Mouse (Mus musculus) forebrain, embryonic 12.5 days (tissue): Measurements from ENCODE around the gene Olfr652. TPM values are rescaled to one million over a fixed set of nuclear protein-coding genes. Genes with fewer than 3 reads are reported as not detected.

ENCODE experiments used
- ATAC-seq: fragments of 200-750 bp; cut with Nextera tagmentation; 2 replicates; pipeline ENCODE4 v1.8.0; 2017; ENCODE audit warnings: moderate TSS enrichment; ENCODE audit not compliant: low FRiP score
- H3K27ac ChIP-seq: fragments of 300-500 bp; sonication (generic); 2 replicates; pipeline ENCODE4 v1.5.1; 2016; ENCODE audit warnings: mild to moderate bottlenecking
- H3K27me3 ChIP-seq: fragments of 300-500 bp; sonication (generic); 2 replicates; pipeline ENCODE4 v1.6.1; 2016; ENCODE audit warnings: mild to moderate bottlenecking
- H3K36me3 ChIP-seq: fragments of 300-500 bp; sonication (generic); replicated peaks from 2 replicates; pipeline ENCODE4 v1.6.1; 2016; ENCODE audit warnings: mild to moderate bottlenecking
- H3K4me1 ChIP-seq: fragments of 300-500 bp; sonication (generic); 2 replicates; pipeline ENCODE4 v1.6.1; 2016
- H3K4me2 ChIP-seq: fragments of 300-500 bp; sonication (generic); 2 replicates; pipeline ENCODE4 v1.6.1; 2016; ENCODE audit warnings: mild to moderate bottlenecking, moderate library complexity
- H3K4me3 ChIP-seq: fragments of 300-500 bp; sonication (generic); replicated peaks from 2 replicates; pipeline ENCODE4 v1.5.1; 2016; ENCODE audit warnings: mild to moderate bottlenecking
- H3K9ac ChIP-seq: fragments of 300-500 bp; sonication (generic); 2 replicates; pipeline ENCODE4 v1.6.1; 2016; ENCODE audit warnings: mild to moderate bottlenecking
- H3K9me3 ChIP-seq: fragments of 300-500 bp; sonication (generic); 2 replicates; pipeline ENCODE4 v1.6.1; 2016
- WGBS: fragments of 180-500 bp; shearing (Covaris S2); methylation state at CpG from one replicate; pipeline ENCODE4 v1.1.7; 2016; 5-methylcytosine and 5-hydroxymethylcytosine counted together
- polyA plus RNA-seq: library from polyadenylated mRNA; unstranded; fragments of >200 nt; fragmentation: Nextera tagmentation; extraction: Ambion mirVana; gene quantifications from 2 replicates; pipeline ENCODE4 v1.2.1, GENCODE M21; 2016

The Olfr652 gene
- not detected in 2 replicates for polyA plus RNA-seq

DNA sequence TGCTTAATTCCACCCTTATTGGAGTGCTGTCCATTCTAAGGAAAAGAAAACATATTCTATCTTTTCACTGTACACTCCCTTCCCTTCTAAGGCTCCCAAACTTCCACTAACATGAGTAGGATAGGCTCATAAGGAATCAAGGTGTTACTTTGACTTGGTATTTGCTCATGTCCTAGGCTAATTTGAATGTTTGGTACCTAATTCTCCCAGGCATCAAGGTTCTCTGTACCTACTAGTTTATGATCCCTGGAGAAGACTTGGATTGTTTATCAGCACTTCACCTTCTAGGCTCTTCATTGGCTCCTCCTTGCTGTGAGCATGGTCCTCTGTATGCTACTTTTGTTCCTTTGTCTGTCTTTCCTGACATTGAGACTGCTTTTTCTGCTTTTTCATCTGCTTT lies at the start of gene Olfr652:
TSS of gene Olfr652 (plus strand) at position 301 of the 400 bp plus-strand sequence.
- Histone ChIP-seq H3K27me3 (no peaks in the 10 kb centered on the region), H3K36me3 (no peaks in the 10 kb centered on the region), H3K4me3 (no peak within 1 kb of the TSS), H3K27ac (no peak within 1 kb of the TSS), H3K9ac (no peak within 1 kb of the TSS), H3K4me1 (no peaks in the 10 kb centered on the region), H3K4me2 (no peak within 1 kb of the TSS), H3K9me3 (no peaks in the 10 kb centered on the region)
- no peak for ATAC-seq

DNA sequence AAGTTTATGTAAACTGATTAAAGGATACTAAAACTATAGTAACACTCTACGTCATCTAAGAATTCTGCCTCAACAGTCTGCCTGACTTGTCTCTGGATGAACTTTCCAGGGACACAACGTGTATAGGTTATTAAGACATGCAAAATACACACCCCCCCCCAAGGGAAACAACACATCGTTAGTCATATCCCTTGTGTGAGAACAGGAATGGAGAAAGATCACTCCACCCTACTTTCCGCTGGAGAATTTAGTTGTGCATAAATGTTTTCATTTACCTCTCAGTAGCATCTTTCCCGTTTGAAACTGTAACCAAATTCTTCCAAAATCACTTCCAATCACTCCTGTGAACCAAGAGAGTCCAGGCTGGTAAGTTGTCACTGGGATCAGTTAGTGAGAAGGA lies 10.9 kb upstream of the Olfr652 start, which contains the start of gene Olfr651:
TSS of gene Olfr651 (plus strand) at position 301 of the 400 bp plus-strand sequence.
- no peaks in the 10 kb centered on the region for H3K36me3 ChIP-seq
- H3K4me3 ChIP-seq = no peak within 1 kb of the TSS
- no peaks in the 10 kb centered on the region for H3K4me1 ChIP-seq
- H3K9ac ChIP-seq = no peak within 1 kb of the TSS
- no peak within 1 kb of the TSS for H3K4me2 ChIP-seq
- 78% methylated on average over 5 of the region's 5 CpGs for WGBS
- no peak within 1 kb of the TSS for H3K27ac ChIP-seq
- no peaks in the 10 kb centered on the region for H3K27me3 ChIP-seq
- no peak for ATAC-seq
- H3K9me3 ChIP-seq = no peaks in the 10 kb centered on the region

DNA sequence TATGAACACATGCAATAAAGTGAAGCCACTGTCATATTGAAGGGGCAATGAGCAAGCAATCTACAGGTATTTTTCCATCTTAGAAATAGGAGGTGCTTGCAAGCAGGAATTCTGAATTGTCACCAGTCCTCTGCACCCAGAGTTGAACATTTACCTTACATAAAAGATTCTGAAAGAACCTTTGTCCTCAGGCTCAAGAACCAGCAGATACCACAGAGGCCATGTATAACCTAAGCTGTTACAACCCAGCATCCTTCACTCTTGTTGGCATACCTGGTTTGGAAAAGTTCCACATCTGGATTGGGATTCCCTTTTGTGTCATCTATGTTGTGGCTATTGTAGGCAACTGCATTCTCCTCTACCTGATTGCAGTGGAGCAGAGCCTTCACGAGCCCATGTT lies 8.0 kb upstream of the Olfr652 start:
- Histone ChIP-seq H3K27ac (no peak overlapping the region), H3K27me3 (no peaks in the 10 kb centered on the region), H3K36me3 (no peaks in the 10 kb centered on the region), H3K4me3 (no peak overlapping the region), H3K9ac (no peak overlapping the region), H3K4me1 (no peaks in the 10 kb centered on the region), H3K4me2 (no peak overlapping the region), H3K9me3 (no peaks in the 10 kb centered on the region)
- 83% methylated on average over 1 of the region's 1 CpGs for WGBS
- ATAC-seq = no peak

DNA sequence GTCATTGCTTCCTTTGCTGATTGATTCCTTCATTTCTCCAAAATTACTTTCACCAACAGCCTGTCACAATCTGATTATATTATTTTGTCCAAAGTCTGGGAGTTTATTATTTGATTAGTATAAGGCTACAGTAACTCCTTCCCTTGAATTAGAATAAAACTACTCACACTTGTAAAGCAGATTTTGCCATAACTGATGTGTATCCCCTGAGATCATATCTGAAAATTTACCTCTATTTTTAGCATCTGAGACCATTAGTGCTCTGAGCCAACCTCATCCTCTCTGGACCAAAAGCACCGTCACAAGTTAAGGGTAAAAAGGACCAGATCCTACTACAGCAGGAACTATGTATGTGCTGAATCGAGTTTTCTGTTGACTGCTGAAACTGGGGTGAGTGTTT lies 16.3 kb downstream of the Olfr652 start, which contains the start of gene Olfr653:
TSS of gene Olfr653 (plus strand) at position 301 of the 400 bp plus-strand sequence.
- Histone ChIP-seq H3K36me3 (no peaks in the 10 kb centered on the region), H3K9ac (no peak within 1 kb of the TSS), H3K27ac (no peak within 1 kb of the TSS), H3K4me3 (no peak within 1 kb of the TSS), H3K4me1 (no peaks in the 10 kb centered on the region), H3K4me2 (no peak within 1 kb of the TSS), H3K27me3 (no peaks in the 10 kb centered on the region), H3K9me3 (no peaks in the 10 kb centered on the region)
- no peak for ATAC-seq
- 85% methylated on average over 2 of the region's 2 CpGs for WGBS

DNA sequence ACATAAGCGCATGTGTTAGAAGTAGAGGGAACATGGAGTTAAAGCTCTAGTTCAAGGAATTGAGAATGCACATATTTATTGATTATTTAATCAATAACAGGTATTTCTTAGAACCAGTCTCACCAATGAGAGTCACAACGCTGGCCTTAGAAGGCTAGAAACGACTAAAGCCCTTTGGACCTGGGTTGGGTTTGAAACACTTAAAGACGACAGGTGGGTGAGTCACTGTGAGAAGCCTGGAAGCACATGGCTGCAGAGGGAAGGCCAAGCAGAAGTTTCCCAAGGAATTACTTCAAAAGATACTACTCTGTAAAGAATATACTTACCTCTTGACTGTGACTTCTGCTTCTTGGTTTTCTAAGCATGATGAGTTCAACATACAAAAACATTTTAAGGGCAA lies 20.1 kb downstream of the Olfr652 start:
- H3K4me1 ChIP-seq = no peaks in the 10 kb centered on the region
- no peaks in the 10 kb centered on the region for H3K27me3 ChIP-seq
- H3K4me3 ChIP-seq = no peak overlapping the region
- H3K9ac ChIP-seq = no peak overlapping the region
- ATAC-seq = no peak
- H3K9me3 ChIP-seq = no peaks in the 10 kb centered on the region
- H3K27ac ChIP-seq = no peak overlapping the region
- no peaks in the 10 kb centered on the region for H3K36me3 ChIP-seq
- H3K4me2 ChIP-seq = no peak overlapping the region
- 91% methylated on average over 4 of the region's 4 CpGs for WGBS

DNA sequence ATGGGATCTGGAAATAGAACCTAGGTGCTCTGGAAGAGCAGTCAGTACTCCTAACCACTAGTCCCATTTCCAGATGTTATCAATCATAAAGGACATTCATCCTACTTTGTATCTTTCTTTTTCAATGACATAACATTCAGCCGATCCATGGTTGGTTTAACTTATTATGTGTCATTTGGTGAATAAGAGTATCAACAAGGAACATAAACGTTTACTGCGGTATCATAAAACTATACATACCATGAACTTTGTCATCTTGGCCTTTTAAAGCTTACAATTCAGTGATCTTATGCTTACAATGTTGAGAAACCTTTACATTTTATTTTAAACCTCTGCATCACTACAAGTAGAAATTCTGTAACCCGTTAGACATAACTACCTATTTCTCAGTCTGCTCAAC lies 20.7 kb downstream of the Olfr652 start:
- Histone ChIP-seq H3K9me3 (no peaks in the 10 kb centered on the region), H3K9ac (no peak overlapping the region), H3K36me3 (no peaks in the 10 kb centered on the region), H3K27ac (no peak overlapping the region), H3K27me3 (no peaks in the 10 kb centered on the region), H3K4me3 (no peak overlapping the region), H3K4me2 (no peak overlapping the region), H3K4me1 (no peaks in the 10 kb centered on the region)
- WGBS = 88% methylated on average over 4 of the region's 4 CpGs
- ATAC-seq = no peak

DNA sequence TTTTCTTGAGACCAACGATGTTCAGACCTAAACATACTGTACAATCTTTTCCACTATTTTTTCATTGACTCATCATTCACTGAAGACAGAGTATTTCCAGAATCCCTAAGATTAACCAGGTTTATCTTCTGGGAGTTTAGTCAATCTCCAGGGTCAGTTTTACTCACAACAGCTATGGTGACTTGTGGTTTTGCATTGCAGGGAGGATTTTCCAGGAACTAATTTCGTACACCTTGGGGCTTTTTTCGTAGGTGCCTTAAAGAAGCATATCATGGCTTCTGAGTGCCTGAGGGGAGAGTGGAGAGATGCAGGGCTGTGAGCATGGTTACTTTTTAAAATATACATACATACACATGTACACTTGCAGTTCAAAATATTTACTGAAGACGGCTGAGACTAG lies 26.0 kb downstream of the Olfr652 start, which contains the start of gene Olfr654:
TSS of gene Olfr654 (plus strand) at position 301 of the 400 bp plus-strand sequence.
- no peaks in the 10 kb centered on the region for H3K4me1 ChIP-seq
- H3K9ac ChIP-seq = no peak within 1 kb of the TSS
- H3K4me3 ChIP-seq = no peak within 1 kb of the TSS
- no peaks in the 10 kb centered on the region for H3K9me3 ChIP-seq
- H3K27me3 ChIP-seq = no peaks in the 10 kb centered on the region
- no peaks in the 10 kb centered on the region for H3K36me3 ChIP-seq
- no peak within 1 kb of the TSS for H3K4me2 ChIP-seq
- no peak for ATAC-seq
- H3K27ac ChIP-seq = no peak within 1 kb of the TSS
- WGBS = 91% methylated on average over 4 of the region's 4 CpGs

DNA sequence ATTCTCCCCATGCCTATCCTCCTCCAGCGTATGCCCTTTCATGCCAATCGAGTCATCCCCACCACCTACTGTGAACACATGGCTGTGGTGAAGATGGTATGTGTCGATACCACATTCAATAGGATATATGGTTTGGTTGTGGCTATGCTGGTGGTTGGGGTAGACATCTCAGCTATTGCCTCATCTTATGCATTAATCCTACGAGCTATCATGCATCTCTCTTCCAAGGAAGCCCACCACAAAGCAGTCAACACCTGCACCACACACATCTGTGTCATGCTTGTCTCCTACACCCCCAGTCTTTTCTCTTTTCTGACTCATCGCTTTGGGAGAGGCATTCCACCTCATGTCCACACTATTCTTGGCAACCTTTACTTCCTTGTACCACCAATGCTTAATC lies 27.6 kb downstream of the Olfr652 start:
- Histone ChIP-seq H3K9ac (no peak overlapping the region), H3K4me2 (no peak overlapping the region), H3K4me3 (no peak overlapping the region), H3K27me3 (no peaks in the 10 kb centered on the region), H3K36me3 (no peaks in the 10 kb centered on the region), H3K4me1 (no peaks in the 10 kb centered on the region), H3K27ac (no peak overlapping the region), H3K9me3 (no peaks in the 10 kb centered on the region)
- 83% methylated on average over 5 of the region's 5 CpGs for WGBS
- ATAC-seq = no peak

DNA sequence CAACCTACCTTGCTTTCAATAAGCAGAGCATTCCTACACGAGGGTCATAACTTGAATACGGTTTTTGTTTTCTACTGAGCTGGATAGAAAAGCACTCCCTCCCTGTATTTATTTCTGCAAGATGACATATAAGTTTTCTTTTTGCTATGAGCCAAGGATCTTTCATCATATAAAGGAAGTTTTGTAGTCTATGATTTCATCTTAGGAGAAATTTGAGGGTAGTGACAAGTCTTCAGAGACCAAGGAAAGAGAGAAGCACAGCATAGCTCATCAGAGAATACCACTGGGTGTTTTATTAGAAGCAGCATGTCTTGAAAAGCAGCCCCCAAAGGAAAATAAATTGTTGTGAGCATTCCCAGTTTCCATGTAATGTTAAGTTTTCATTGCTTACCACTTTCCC lies 41.0 kb downstream of the Olfr652 start, which contains the start of gene Olfr655:
TSS of gene Olfr655 (minus strand) at position 101 of the 400 bp plus-strand sequence.
- Histone ChIP-seq H3K4me2 (no peak within 1 kb of the TSS), H3K4me1 (no peaks in the 10 kb centered on the region), H3K36me3 (no peaks in the 10 kb centered on the region), H3K9me3 (0 out of 2 replicates have a peak, but pooled peaks cover 4% of the 10 kb centered on the region), H3K27me3 (no peaks in the 10 kb centered on the region), H3K27ac (no peak within 1 kb of the TSS), H3K4me3 (no peak within 1 kb of the TSS), H3K9ac (no peak within 1 kb of the TSS)
- 86% methylated on average over 2 of the region's 2 CpGs for WGBS
- no peak for ATAC-seq

DNA sequence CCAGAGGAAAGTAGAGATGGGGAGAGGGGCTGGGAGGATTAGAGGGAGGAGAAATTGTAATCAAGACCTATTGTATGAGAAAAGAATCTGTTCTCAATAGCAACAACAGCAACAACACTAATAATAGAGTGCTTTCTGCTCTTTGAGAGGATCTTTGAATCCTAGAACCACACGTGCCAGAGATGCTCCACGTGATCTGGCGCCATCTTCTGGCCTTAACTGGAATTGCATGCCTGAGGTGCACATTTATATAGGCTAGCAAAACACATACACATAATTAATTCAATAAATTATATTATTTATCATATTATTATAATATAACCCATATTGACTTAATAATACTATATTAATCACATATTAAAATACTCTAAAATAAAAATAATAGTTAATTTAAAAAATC lies 42.5 kb downstream of the Olfr652 start:
- 0% methylated on average over 3 of the region's 3 CpGs for WGBS
- H3K9me3 ChIP-seq = 0 out of 2 replicates have a peak, but pooled peaks cover 4% of the 10 kb centered on the region
- H3K27me3 ChIP-seq = no peaks in the 10 kb centered on the region
- H3K4me1 ChIP-seq = no peaks in the 10 kb centered on the region
- ATAC-seq = no peak
- H3K27ac ChIP-seq = no peak overlapping the region
- H3K4me3 ChIP-seq = no peak overlapping the region
- H3K36me3 ChIP-seq = no peaks in the 10 kb centered on the region
- no peak overlapping the region for H3K4me2 ChIP-seq
- H3K9ac ChIP-seq = no peak overlapping the region

DNA sequence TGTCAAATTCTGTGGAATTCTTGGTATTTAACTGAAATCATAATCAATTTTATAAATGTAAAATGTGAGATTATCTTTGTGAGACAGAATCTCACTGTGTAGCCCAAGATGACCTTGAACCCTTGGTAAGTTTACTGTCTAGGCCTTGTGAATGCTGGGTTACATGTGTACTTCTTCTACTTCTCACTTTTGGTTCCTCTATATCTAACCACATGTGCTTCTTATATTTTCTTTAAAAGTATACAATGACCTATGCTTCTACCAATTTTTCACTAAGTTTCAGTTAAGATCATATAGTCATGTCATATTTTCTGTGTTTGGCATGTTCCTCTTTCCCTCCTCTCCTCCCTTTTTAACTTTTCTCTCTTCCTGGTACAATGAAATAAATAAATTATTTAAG lies 44.0 kb downstream of the Olfr652 start:
- ATAC-seq = no peak
- Histone ChIP-seq H3K4me1 (no peaks in the 10 kb centered on the region), H3K4me2 (no peak overlapping the region), H3K9ac (no peak overlapping the region), H3K9me3 (0 out of 2 replicates have a peak, but pooled peaks cover 4% of the 10 kb centered on the region), H3K27ac (no peak overlapping the region), H3K4me3 (no peak overlapping the region), H3K27me3 (no peaks in the 10 kb centered on the region), H3K36me3 (no peaks in the 10 kb centered on the region)

DNA sequence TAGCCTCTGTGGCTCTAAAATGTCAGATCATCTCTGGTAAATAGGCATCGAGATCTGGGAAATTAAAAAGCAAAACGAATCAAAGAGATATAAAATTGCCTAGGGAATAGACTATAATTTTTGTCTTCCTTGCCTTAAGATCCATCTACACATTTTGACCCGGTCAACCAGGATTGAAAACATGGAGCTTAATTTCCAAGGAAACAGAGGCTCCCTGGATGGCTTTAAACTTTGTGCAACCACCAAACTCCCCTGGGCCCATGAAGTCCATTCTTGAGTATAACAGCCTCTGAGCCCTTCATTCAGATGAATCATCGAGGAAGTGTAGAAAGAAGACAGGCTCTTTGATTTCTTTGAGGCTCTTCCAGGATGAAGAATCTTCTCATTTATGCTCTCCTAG lies 53.0 kb downstream of the Olfr652 start, which contains the start of gene Olfr656:
TSS of gene Olfr656 (plus strand) at position 301 of the 400 bp plus-strand sequence.
- 78% methylated on average over 4 of the region's 4 CpGs for WGBS
- Histone ChIP-seq H3K9me3 (no peaks in the 10 kb centered on the region), H3K27ac (no peak within 1 kb of the TSS), H3K36me3 (no peaks in the 10 kb centered on the region), H3K4me2 (no peak within 1 kb of the TSS), H3K9ac (no peak within 1 kb of the TSS), H3K27me3 (no peaks in the 10 kb centered on the region), H3K4me3 (no peak within 1 kb of the TSS), H3K4me1 (no peaks in the 10 kb centered on the region)
- ATAC-seq = no peak
